Mouse (Mus musculus): ENCODE results near the gene 4930470P17Rik.
"Not testable (repeated sequence)": the region's sequence is repeated elsewhere in the genome, so short reads cannot be mapped to it uniquely, and the experiment has no call there.

4930470P17Rik gene

GRCm38 (mm10) chr2:170601917-170602316 is at the start of gene 4930470P17Rik:
Gene 4930470P17Rik, minus strand, starts transcription at chr2:170602017.
- no peak for DNase-seq (ENCODE audit: low read depth)

DNA sequence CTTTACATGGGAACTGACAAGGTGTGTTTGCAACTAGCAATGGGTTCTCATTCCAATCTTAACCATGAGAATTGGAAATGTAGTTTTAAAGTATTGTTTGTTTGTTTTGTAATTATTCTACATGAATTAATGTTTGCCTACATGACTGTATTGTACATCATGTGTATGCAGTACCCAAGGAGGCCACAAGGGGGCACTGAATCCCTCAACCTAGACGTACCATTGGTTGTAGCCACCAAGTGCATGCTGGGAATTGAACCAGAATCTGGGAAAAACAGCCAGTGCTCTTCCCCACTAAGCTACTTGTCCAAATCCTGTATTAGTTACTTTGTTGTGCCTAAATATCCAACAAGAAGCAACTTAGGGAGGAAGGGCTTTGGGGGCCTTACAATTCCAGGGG is 49.7 kb upstream of the 4930470P17Rik start:
- DNase-seq (ENCODE audit: low read depth), result peak; percentile 0

DNA sequence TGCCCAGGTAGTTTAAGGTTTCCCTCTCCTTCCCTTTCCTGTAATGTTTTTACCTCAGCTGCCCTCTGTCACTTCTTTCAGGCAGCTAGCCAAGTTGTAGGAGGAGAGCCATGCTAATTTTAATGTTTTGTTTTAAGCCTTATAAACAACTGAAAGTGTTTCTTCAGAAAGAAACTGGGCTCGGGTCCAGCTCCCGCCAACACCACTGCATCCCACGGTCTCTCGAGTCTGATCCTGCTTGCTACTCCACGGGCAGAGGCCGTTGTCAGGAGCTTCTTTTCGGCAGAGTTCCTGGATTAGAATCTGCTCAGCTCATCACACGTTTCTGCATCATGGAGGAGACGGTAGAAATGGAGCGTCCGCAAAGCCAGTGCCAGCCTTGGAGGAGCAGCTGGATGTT is 46.7 kb upstream of the 4930470P17Rik start:
- no peak for DNase-seq (ENCODE audit: low read depth)

DNA sequence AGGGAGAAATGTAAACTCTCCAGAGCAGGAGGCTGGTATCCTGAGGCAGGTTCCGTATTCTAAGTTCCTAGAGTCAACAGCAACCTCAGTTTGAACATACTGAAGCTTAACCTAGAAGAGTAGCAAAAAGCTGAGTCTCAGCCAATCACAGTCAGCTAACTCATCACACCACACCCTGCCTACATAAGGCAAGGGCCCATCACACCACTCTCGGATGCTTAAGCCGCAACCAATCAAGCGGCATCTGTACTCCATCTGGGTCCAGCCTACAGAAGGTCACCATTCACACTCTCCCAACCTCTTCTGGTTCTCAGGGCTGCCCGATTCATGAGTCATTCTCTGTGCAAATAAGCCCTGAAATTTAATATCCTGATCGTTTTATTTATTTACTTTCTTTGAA is 44.4 kb upstream of the 4930470P17Rik start:
- no peak for DNase-seq (ENCODE audit: low read depth)

GRCm38 (mm10) chr2:170642338-170642806 is 40.6 kb upstream of the 4930470P17Rik start:
- no peak for DNase-seq (ENCODE audit: low read depth)

DNA sequence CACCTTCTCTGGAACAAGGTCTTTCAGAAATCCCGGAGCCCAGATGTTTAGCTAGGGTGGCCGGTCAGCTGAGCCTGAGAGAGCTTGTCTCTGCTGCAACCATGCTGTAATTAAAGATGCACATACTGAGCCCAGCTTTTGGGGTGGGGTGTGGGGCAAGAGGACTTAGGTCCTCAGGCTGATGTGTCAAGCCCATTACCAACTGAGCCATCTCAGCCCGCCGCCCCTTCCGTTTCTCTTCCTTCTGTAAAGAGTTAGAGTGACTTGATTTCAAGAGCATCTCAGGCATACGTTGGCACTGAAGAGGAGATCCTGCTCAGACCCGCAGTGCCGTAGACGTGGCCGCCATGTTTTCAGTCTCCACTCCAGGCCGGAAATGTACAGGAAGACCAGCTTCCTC is 38.5 kb upstream of the 4930470P17Rik start:
- no peak for DNase-seq (ENCODE audit: low read depth)

GRCm38 (mm10) chr2:170638746-170639145 is 36.9 kb upstream of the 4930470P17Rik start:
- no peak for DNase-seq (ENCODE audit: low read depth)

DNA sequence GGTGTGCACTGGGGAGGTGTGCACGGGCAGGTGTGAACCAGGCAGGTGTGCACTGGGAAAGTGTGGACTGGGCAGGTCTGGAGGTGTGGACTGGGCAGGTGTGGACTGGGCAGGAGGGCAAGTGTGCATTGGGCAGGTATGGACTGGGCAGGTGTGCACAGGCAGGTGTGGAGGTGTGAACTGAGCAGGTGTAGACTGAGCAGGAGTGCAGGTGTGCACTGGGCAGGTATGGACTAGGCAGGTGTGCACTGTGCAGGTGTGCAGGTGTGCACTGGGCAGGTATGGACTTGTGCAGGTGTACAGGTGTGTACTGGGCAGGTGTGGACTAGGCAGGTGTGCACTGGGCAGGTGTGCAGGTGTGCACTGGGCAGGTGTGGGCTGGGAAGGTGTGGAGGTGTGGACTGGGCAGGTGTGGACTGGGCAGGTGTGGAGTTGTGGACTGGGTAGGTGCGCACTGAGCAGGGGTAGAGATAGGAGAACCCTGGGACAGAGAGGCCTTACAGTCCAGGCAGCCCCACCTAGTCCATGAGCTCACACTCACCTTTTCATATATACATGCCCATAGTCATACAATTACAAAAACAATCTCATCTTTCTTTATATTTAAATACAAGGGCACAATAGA is 31.3 kb upstream of the 4930470P17Rik start:
- no peak for DNase-seq (ENCODE audit: low read depth)

DNA sequence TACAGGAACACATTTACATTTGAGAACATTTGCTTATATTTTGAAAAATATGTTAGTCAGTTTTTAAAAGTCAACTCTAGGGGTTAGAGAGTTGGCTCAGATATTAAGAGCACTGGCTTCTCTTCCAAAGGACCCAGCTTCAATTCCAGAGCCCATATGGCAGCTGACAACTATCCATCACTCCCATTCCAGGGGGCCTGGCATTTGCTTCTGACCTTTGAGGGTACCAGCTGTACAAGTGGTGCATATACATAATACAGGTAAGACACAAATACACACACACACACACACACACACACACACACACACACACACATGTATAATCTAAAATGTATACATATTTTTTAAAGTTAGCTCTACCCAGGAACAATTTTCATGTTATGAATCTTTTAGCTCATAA is 30.6 kb upstream of the 4930470P17Rik start:
- DNase-seq (ENCODE audit: low read depth), result no peak

- DNase-seq (ENCODE audit: low read depth), result no peak
These were observed 29.6 kb upstream of the 4930470P17Rik start for GRCm38 (mm10) chr2:170631375-170631774.

- DNase-seq (ENCODE audit: low read depth), result no peak
These were observed 28.7 kb upstream of the 4930470P17Rik start for GRCm38 (mm10) chr2:170630553-170630952.

- not testable (repeated sequence) for DNase-seq (ENCODE audit: low read depth)
These were observed 26.2 kb upstream of the 4930470P17Rik start for GRCm38 (mm10) chr2:170627991-170628390.

- DNase-seq (ENCODE audit: low read depth), result not testable (repeated sequence)
These were observed 22.5 kb upstream of the 4930470P17Rik start for GRCm38 (mm10) chr2:170624201-170624880.

GRCm38 (mm10) chr2:170622985-170623384 is 21.2 kb upstream of the 4930470P17Rik start:
- no peak for DNase-seq (ENCODE audit: low read depth)

DNA sequence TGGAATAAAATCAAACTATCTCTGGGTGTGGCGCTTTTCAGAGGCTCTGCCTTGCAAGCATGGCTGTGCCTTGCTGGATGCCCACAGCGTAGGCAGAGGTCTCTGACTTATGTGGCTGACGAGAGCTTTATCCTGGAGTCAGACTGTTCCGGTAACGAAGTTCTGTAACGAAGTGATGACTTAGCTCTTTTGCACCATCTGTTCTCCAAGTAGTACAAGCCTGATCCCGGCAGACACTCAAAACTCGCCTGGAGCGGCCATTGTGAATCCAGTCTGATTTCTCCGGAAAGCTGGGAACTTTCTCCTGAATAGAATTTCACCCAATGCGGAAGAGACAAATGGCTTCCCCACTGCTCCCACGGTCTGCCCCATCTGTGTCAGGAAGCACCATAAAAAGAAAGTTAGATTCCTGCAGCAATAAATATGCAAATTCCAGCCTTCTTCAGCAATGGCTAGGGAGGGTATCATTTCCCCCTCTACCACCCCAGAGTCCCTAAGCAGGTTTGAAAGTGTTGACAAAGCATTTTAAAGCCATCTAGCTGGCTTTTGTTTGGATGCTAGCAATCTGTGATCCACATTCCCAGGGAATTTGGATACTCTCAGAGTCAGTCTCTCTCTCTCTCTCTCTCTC is 17.2 kb upstream of the 4930470P17Rik start:
- DNase-seq (ENCODE audit: low read depth), result no peak

DNA sequence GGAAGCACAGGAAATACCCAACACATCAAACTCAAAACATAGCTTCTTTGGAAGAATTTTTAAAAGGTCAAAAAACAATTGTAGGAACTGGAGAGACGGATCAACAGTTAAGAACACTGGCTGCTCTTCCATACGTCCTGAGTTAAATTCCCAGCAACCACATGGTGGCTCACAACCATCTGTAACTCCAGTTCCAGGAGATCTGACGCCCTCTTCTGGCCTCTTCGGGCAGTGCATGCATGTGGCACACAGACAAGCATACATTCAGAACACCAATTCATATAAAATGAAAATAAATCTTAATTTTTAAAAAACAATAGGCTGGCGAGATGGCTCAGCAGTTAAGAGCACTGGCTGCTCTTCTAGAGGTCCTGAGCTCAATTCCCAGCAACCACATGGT is 10.0 kb upstream of the 4930470P17Rik start:
- DNase-seq (ENCODE audit: low read depth), result not testable (repeated sequence)

- no peak for DNase-seq (ENCODE audit: low read depth)
These were observed 646 bp downstream of the 4930470P17Rik start for GRCm38 (mm10) chr2:170601171-170601570.

DNA sequence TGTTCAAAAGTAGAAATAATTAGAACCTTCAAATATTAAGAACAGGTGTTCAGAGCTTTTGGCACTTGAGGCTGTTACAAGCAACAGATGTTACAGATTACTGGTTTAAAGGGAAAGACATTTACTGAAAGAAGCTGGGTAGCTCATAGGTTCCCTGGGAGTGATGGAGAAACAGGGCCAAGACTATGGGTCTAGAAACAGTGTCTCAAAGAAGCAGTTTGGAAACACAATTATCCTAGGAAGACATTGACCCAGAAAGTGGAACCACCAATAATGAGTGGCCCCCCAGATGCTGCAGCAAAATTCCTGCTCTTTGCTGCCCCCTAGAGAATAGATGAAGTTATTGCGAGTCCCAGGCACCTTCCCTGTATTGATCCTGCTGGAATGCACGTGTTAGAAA is 4.2 kb downstream of the 4930470P17Rik start:
- DNase-seq (ENCODE audit: low read depth), result no peak

GRCm38 (mm10) chr2:170596726-170597125 is 5.1 kb downstream of the 4930470P17Rik start:
- peak; percentile 30 for DNase-seq (ENCODE audit: low read depth)

- DNase-seq (ENCODE audit: low read depth), result no peak
These were observed 9.7 kb downstream of the 4930470P17Rik start for GRCm38 (mm10) chr2:170592161-170592560.

DNA sequence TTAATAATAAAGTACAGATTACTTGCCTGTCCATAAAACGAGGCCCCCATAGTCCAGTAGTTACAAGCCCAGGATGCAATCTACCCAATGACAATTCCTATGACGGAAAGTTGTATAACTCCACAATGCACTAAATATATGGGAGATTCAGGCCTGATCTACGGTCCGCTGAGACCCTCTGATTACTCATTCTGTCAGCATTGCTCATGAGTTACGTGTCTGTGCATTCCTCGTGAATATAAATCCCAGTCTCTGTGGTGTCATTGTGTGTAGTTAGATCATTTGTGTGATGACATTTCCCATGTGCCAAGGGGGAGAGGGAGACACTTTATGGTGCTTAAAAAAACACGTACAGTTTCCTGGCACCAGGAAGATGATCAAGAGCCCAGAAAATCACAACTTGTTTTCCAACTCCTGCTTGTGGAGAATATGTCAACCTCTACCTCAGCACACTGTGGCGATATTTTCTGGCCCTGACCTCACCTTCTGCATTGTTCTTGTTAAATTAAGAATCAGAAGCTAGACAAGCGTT is 13.4 kb downstream of the 4930470P17Rik start:
- DNase-seq (ENCODE audit: low read depth), result no peak

DNA sequence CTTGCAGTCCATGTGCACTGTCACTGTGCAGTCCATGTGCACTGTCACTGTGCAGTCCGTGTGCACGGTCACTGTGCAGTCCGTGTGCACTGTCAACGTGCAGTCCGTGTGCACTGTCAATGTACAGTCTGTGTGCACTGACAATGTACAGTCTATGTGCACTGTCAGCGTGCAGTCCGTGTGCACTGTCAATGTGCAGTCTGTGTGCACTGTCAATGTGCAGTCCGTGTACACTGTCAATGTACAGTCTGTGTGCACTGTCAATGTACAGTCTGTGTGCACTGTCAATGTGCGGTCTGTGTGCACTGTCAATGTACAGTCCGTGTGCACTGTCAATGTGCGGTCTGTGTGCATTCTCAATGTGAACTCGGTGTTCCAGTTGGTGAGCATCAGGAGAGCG is 17.1 kb downstream of the 4930470P17Rik start:
- DNase-seq (ENCODE audit: low read depth), result no peak

DNA sequence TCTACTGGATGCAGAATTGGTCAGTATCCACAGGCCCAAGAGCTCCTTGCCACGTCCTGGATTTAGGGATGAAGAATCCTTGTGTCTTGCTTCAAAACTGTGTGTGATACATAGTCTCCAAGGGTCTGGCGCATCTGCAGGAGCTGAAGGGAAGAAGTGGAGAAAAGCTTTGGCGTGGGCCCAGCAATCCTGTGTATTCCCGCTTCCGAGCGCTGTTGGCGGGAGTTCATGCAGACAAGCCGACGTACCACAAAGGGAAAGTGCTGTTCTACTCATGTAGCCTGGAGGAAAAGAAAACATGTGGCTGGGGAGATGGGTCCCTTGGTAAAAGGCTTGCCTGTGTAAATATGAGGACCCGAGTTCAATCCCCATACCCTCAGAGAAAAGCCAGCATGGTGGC is 22.3 kb downstream of the 4930470P17Rik start:
- no peak for DNase-seq (ENCODE audit: low read depth)

Data from induced T-regulatory cell, adult 2 months (primary cell).